Mouse (Mus musculus) embryonic facial prominence, embryonic 10.5 days (tissue): ENCODE measurements around the gene Grasp. TPM values are rescaled to one million over a fixed set of nuclear protein-coding genes. Genes with fewer than 3 reads are reported as not detected.

Source experiments
- DNase-seq: peaks from one replicate; pipeline ENCODE4 v3.0.0-alpha.2; 2017; ENCODE audit warnings: low spot score
- H3K27ac ChIP-seq: fragments of 300-500 bp; sonication (generic); replicated peaks from 2 replicates; pipeline ENCODE4 v1.5.1; 2016; ENCODE audit warnings: mild to moderate bottlenecking
- H3K27me3 ChIP-seq: fragments of 300-500 bp; sonication (generic); replicated peaks from 2 replicates; pipeline ENCODE4 v1.6.1; 2016; ENCODE audit warnings: low read depth, mild to moderate bottlenecking; ENCODE audit not compliant: poor library complexity, severe bottlenecking
- H3K36me3 ChIP-seq: fragments of 300-500 bp; sonication (generic); replicated peaks from 2 replicates; pipeline ENCODE4 v1.6.1; 2016; ENCODE audit warnings: mild to moderate bottlenecking, moderate library complexity
- H3K4me1 ChIP-seq: fragments of 300-500 bp; sonication (generic); 2 replicates; pipeline ENCODE4 v1.6.1; 2016
- H3K4me3 ChIP-seq: fragments of 300-500 bp; sonication (generic); 2 replicates; pipeline ENCODE4 v1.5.1; 2016; ENCODE audit warnings: mild to moderate bottlenecking, moderate library complexity
- H3K9me3 ChIP-seq: fragments of 300-500 bp; sonication (generic); 2 replicates; pipeline ENCODE4 v1.6.1; 2016; ENCODE audit warnings: mild to moderate bottlenecking
- WGBS: fragments of 180-500 bp; shearing (Covaris S2); methylation state at CpG from one replicate; pipeline ENCODE4 v1.1.7; 2016; 5-methylcytosine and 5-hydroxymethylcytosine counted together
- polyA plus RNA-seq: library from polyadenylated mRNA; unstranded; fragments of >200 nt; fragmentation: Nextera tagmentation; extraction: Ambion mirVana; gene quantifications from 2 replicates; pipeline ENCODE4 v1.2.1, GENCODE M21; 2016

Gene Grasp
- polyA plus RNA-seq: 5.3 and 6.7 TPM in 2 replicates

DNA sequence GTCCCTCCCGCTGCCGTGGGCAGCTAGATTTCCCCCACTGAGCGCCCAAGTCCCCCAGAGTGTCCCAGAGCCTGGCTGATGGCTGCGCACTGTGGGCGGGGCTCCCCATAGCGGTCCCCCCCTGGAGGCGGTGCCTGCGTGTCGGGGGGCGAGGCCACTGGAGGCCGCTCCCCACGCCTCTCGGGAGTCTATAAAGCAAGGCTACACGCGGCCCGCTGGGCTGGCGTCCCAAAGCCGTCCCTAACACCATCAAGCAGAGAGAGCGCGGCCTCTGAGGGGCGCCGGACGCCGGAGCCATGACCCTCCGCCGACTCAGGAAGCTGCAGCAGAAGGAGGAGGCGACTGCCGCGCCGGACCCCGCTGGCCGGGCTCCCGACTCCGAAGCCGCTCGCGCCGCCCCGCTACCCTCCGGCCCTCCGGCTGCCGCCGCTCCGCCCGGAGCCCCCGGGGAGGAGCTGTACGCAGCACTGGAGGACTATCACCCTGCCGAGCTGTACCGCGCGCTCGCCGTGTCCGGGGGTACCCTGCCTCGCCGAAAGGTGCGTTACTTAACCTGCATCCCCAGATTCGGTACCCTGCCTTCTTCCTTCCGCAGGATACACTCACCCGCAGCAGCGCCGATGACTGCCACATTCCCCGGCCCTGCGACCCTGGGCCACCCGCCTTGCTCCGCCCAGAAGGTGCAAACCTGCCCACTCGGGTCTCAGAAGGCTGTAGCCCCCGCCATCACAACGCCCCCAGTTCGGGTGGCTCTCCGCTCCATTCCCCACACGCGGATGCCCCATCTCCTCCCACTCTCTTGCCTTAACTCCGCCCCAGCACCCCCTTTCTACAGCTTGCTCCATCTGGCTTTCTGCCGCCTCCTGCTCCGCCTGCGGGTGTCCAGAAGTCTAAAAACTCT lies at the start of gene Grasp:
Grasp (plus strand) TSS at position 183 of the 901 bp plus-strand sequence.
- Histone ChIP-seq H3K4me3 (peak within 1 kb of the TSS; percentile 71), H3K36me3 (peaks cover 15% of the 10 kb centered on the region), H3K27me3 (peaks cover 38% of the 10 kb centered on the region), H3K9me3 (no peaks in the 10 kb centered on the region), H3K4me1 (peaks cover 91% of the 10 kb centered on the region), H3K27ac (peak within 1 kb of the TSS; percentile 86)
- DNase-seq: peak; percentile 91
- under 1% methylated on average over 77 of the region's 77 CpGs for WGBS

DNA sequence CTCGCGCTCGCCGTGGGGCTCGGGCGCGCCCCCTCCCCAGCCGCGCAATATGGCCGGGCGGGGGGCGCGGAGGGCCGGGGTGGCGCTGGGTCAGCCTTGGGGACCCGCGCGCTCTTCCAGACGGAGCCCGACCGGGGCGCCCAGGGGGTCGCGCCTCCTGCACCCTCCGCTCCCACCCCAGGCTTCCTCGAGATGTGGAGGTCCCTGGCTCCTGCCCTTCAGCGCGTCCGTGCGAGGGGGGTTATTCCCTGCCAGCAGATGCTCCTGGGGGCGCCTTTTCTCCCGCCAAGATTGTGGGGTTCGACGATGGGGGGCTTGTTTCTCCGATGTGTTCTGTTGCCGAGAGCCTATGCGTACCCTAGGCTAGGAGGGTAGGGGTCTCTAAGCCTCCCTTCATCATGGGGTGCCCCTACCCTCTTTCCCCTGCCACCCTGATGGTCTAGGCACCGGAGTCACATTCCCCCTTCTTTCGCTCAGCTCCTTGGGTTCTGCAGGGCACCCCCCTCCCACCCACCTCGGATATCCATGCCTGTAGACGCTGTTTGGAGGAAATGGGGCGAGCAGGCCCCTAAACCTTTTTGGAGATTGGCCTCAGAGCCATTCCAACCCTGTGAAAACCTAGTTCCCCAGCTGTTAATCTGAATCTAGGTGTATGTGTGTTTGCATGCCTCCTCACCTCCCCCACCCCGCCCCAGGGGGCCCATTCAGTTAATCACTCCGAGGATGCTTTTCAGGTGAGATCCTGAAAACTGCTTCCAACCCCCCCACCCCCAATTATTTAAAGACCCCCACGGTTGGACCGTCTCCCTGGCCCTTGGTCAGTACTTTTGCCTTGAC lies 49.5 kb upstream of the Grasp start:
- peak; percentile 29 for DNase-seq
- Histone ChIP-seq H3K4me3 (peak overlapping the region; percentile 92), H3K9me3 (no peaks in the 10 kb centered on the region), H3K27ac (peak overlapping the region; percentile 97), H3K4me1 (peaks cover 49% of the 10 kb centered on the region), H3K27me3 (peaks cover 14% of the 10 kb centered on the region), H3K36me3 (no peaks in the 10 kb centered on the region)
- WGBS: under 1% methylated on average over 46 of the region's 46 CpGs

DNA sequence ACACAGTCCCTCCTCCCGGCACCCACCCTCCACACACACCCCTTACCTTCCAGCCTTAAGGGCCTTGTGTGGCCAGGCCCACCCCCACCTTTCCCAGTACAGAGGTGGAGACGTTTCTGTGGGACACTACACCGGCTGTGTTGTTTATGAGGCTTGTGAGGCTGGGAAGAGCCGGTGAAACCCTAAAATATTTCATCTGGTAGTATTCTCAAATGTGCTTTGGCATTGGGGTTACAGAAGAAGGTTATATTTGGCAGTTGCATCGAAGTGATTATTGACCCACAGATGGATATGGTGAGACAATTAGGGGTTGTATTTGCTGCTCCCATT lies 48.9 kb upstream of the Grasp start:
- Histone ChIP-seq H3K27ac (peak overlapping the region; percentile 97), H3K9me3 (no peaks in the 10 kb centered on the region), H3K27me3 (peaks cover 14% of the 10 kb centered on the region), H3K4me1 (peaks cover 52% of the 10 kb centered on the region), H3K4me3 (peak overlapping the region; percentile 92), H3K36me3 (no peaks in the 10 kb centered on the region)
- 18% methylated on average over 5 of the region's 5 CpGs for WGBS
- peak; percentile 39 for DNase-seq

DNA sequence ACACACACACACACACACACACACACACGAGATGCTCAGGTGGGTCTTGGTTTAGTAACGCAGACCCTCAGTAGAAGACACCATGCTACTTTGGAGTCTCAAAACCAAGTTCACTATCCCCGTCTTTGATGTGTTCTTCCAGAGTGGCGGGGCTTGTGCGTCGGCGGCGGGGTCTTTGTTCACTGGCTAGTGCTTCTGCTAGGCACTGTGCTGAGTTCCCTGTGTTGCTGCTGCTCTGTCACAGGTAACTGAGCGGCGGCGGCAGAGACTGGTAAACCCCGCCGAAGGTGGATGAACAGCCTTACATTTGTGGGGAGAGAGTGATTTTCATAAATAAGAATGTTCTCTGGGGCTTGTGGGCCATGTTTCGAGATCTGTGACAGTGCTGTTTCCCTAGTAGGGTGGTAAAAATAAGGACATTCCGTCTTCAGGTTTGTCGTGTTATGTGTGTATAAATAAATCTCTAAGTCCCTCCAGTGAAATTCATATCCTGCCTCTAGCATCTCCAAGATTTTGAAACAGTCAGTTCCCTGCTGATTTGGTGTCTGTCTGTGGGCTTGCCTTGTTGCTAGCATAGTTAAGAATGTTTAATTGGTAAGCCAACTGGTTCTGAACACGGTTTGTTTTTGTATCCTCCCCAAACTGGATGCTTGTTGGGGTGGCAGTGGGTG lies 48.2 kb upstream of the Grasp start:
- peak overlapping the region; percentile 97 for H3K27ac ChIP-seq
- 35% methylated on average over 17 of the region's 17 CpGs for WGBS
- no peaks in the 10 kb centered on the region for H3K9me3 ChIP-seq
- H3K36me3 ChIP-seq: no peaks in the 10 kb centered on the region
- H3K4me3 ChIP-seq: peak overlapping the region; percentile 92
- H3K4me1 ChIP-seq: peaks cover 58% of the 10 kb centered on the region
- peak; percentile 54 for DNase-seq
- H3K27me3 ChIP-seq: peaks cover 14% of the 10 kb centered on the region

DNA sequence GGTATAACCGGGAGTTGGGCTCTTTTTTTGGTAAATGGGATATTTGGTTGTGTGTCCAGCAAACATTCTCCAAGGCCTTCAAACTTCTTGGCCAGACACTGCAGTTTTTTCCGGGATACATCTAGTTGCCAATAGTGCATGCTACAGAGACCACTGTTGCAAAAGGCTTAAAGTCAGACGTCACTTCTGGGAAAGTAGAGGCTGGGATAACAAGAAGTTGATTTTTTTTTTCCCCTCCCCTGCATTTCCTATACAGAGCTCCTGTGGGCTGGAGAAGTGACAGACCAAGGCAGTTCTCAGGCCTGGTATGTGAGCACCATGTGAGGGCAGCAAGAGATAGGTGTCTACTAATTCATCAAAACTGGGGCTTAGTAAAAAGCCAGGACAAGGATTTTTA lies 47.7 kb upstream of the Grasp start:
- no peak overlapping the region for H3K27ac ChIP-seq
- no peaks in the 10 kb centered on the region for H3K36me3 ChIP-seq
- peaks cover 14% of the 10 kb centered on the region for H3K27me3 ChIP-seq
- DNase-seq: no peak
- WGBS: 56% methylated on average over 3 of the region's 3 CpGs
- H3K4me1 ChIP-seq: peaks cover 64% of the 10 kb centered on the region
- no peaks in the 10 kb centered on the region for H3K9me3 ChIP-seq
- H3K4me3 ChIP-seq: peak overlapping the region; percentile 92

DNA sequence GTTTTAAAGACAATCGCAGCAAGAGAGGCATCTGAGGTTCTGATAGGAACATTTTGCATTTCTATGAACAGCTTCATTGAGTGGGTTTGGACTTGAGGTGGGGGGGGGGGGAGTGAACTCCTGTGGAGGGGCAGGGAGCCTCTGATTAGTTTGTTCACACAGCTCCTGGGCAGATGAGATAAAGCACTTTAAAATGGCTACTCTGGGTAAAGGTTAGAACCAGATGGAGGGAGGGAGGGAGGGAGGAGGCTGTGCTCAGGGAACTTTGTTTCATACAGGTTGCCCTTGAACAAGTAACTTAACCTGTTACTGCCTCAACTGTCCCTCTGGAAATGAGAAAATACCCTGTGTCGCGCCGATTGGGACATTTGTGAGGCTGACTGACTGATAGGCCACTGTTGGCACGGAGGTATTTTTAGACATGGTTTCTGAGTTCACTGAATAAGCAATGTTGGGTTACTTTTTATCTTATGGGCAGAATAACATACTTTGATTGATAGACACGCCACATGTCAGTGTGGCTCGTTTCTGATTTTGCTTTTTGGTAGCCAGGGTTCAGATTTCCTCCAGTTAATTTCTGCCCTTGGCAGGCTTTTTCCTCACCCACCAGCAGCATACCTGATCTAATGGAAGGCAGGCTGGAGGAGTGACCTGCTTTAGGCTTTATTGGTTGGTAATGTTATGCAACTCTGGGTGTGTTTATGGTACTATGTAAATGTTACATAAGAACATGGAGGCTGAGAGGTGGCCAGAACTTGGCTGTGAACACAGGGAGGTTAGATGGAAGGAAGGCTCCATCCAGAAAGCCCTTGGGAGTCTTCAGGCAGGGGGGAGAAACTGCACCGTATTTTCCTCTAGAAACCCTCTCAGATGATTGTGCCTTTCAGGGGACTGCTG lies 46.9 kb upstream of the Grasp start:
- no peak overlapping the region for H3K27ac ChIP-seq
- no peaks in the 10 kb centered on the region for H3K36me3 ChIP-seq
- H3K4me3 ChIP-seq: no peak overlapping the region; the same call in 1 of the 2 replicates
- no peak for DNase-seq
- H3K9me3 ChIP-seq: no peaks in the 10 kb centered on the region
- WGBS: 74% methylated on average over 8 of the region's 8 CpGs
- peaks cover 10% of the 10 kb centered on the region for H3K27me3 ChIP-seq
- H3K4me1 ChIP-seq: peaks cover 69% of the 10 kb centered on the region

DNA sequence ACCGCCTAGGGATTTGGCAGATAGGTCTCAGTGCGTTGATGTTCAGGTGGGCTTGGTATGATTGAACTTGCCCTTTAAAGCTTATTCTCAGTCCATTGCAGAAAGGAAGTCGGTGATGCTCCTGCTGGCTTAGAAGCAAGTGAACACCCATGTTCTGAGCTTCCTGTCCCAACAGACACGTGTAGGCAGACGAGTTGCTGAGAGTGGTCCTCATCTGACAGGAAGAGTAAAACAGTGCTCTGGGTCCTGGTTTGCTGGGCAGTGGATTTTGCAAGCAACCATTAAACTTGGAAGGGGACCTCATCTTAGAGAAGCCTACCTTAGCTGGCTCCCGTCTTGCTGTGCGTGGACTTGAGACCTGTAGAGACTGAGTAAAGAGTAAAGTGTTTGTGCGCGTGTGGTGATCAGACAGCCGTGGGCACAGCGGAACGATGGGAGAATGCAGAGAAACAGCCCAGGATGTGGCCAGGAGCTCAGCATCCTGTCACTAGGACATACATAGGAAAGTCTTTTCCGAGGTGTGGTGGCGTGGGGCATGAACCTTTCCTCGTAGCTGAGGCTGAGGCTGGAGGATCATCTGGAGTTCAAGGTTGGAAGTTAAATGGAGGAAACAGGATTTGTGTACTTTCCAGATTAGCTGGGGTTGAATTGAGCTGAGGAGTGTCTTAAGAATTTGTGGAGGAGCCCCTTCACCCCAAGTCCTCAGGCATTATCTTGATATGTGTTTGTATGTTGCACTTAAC lies 43.5 kb upstream of the Grasp start:
- Histone ChIP-seq H3K27ac (no peak overlapping the region), H3K4me3 (no peak overlapping the region), H3K27me3 (no peaks in the 10 kb centered on the region), H3K9me3 (no peaks in the 10 kb centered on the region), H3K4me1 (peaks cover 68% of the 10 kb centered on the region), H3K36me3 (peaks cover 22% of the 10 kb centered on the region)
- 77% methylated on average over 15 of the region's 15 CpGs for WGBS
- no peak for DNase-seq

DNA sequence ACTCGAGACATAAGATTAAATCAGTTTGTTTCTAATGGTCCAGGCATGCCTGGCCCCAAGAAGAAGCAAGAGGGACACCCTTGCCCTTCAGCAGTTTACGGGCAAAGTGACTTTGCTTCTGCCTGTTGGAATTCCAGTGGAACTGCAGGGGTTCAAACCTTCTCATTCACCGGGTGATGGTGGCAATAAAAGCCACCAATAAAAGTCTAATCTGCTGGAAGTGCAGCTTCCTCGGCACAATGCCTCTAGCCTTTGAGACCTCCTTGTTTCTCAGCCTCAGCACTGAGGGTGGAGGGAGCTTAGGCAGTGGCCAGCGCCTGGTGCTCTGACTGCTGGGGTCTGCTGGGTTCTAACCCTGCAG lies 42.9 kb upstream of the Grasp start:
- no peaks in the 10 kb centered on the region for H3K27me3 ChIP-seq
- no peak for DNase-seq
- WGBS: 26% methylated on average over 5 of the region's 5 CpGs
- no peak overlapping the region for H3K4me3 ChIP-seq
- no peaks in the 10 kb centered on the region for H3K9me3 ChIP-seq
- peak overlapping the region; percentile 5; the same call in 1 of the 2 replicates for H3K27ac ChIP-seq
- H3K36me3 ChIP-seq: peaks cover 27% of the 10 kb centered on the region
- H3K4me1 ChIP-seq: peaks cover 63% of the 10 kb centered on the region

DNA sequence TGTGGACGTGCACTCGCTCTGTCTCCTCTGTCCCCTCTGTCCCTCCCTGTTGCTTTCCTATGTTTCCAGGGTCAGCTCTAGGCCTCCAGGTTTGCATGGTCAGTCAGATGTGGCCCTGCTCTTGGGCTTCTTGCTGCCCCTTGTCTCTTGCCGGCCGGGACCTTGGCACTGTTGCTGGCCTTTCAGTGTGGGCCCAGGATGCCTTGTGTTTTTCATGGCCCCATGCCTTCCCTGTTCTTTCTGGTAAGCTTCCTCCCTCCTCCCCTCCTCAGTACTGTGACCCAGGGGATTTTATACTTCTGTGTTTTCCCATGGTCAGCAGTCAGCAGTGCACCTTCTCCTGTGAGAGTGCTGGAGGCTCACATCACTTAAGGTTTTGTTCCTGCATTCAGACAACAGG lies 42.5 kb upstream of the Grasp start:
- no peaks in the 10 kb centered on the region for H3K9me3 ChIP-seq
- peak overlapping the region; percentile 5; the same call in 1 of the 2 replicates for H3K27ac ChIP-seq
- peaks cover 32% of the 10 kb centered on the region for H3K36me3 ChIP-seq
- H3K4me3 ChIP-seq: no peak overlapping the region
- DNase-seq: no peak
- 23% methylated on average over 4 of the region's 4 CpGs for WGBS
- H3K4me1 ChIP-seq: peaks cover 58% of the 10 kb centered on the region
- H3K27me3 ChIP-seq: no peaks in the 10 kb centered on the region

DNA sequence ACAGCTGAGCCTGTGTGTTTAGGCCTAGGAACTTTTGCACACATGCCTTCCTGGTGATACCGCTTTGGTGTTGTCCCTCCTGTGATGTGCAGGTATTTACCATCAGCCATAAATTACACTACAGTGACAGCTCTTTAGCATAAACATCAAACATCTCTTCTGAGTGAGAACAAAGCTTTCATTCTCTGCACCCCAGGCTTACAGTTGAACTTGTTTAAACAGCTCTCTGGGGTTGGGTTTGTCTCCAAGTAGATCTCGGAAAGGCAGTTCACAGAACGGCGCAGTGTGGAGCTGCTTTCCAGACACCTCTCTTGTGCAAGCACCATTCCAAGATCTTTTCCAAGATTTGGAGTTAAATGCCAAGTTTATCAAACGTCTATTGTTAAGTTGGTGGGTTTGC lies 41.3 kb upstream of the Grasp start:
- 75% methylated on average over 5 of the region's 5 CpGs for WGBS
- Histone ChIP-seq H3K4me3 (no peak overlapping the region), H3K27me3 (no peaks in the 10 kb centered on the region), H3K9me3 (no peaks in the 10 kb centered on the region), H3K27ac (no peak overlapping the region), H3K36me3 (peaks cover 41% of the 10 kb centered on the region), H3K4me1 (peaks cover 47% of the 10 kb centered on the region)
- DNase-seq: no peak

DNA sequence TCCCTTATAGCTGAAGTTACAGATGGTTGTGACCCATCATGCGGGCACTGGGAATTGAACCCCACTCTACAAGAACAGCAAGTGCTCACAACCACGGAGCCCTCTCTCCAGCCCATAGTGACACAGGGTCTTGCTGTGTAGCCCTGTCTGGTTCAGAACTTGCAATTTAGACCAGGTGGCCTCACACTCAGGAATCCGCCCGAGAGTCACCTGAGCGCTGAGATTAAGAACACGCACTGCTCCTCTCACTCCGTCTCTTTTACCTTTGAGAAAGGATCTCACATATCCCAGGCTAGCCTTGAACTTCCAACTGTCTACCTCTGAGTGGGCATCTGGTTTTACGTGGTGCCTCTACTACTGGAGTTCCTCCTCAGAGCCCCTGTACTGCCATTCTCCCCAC lies 39.7 kb upstream of the Grasp start:
- H3K4me1 ChIP-seq: peaks cover 32% of the 10 kb centered on the region
- H3K9me3 ChIP-seq: no peaks in the 10 kb centered on the region
- H3K36me3 ChIP-seq: peaks cover 41% of the 10 kb centered on the region
- H3K27me3 ChIP-seq: no peaks in the 10 kb centered on the region
- H3K27ac ChIP-seq: no peak overlapping the region
- 97% methylated on average over 8 of the region's 8 CpGs for WGBS
- H3K4me3 ChIP-seq: no peak overlapping the region
- no peak for DNase-seq
